Mouse (Mus musculus) kidney, postnatal 14 days (tissue): Measurements from ENCODE around the gene Tmem30c.

Experiments used
- DNase-seq: peaks from one replicate; pipeline ENCODE4 v3.0.0; 2022; ENCODE audit warnings: mixed read lengths

Tmem30c gene

GRCm38 (mm10) chr16:57292765-57293164 lies at the start of gene Tmem30c:
Tmem30c (minus strand) TSS chr16:57292865.
- DNase-seq = no peak

- no peak for DNase-seq
These were observed 47.9 kb upstream of the Tmem30c start for GRCm38 (mm10) chr16:57340613-57340898.

GRCm38 (mm10) chr16:57339765-57340612 lies 47.3 kb upstream of the Tmem30c start:
- DNase-seq = no peak

DNA sequence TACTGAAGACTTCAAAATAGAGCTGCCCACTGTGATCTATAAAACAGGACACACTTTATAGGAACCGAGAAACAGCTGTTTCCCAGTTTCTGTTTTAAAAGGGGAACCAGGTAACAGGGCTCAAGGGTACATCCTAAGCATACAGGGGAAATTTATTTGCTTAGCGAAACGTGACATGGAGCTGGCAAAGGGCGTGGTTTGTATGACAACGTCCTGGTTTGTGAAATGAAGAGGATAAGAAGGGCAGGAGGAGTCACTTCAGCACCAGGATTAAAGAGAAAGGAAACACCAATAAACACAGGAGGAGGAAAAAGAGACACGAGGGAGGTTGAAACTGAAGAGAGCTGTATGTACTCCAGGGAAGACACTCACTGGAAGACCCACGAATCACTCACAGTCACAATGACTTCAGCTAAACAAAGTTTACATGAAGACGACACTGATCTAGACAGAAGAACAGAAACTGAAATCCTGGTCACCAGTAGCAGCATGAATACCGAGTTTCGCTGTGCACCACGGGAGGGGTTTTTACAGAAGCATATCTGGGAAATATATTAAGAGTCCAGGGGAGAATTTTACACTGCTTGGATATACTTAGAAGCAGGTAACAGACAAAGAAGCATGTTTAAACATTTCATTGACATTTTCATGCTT lies 44.2 kb upstream of the Tmem30c start:
- no peak for DNase-seq

DNA sequence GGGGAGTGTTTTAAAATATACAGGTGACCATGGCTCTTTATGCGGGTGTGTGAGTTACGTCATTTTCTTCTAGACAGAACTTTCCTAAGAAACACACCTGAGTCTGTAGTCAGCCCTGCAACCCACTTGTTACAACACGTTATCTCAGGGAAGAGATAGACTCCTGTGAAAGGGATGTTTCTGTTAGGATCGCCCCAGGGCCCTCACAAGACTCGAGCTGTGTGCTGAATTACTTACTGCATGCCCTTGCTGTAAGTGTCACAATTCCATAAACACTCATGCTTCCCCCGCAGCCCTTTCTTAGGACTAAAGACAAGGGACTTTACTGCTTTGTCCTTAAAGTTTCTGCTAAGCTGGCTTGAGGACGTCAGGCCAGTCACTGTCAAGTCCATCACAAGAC lies 39.6 kb upstream of the Tmem30c start:
- DNase-seq = no peak

DNA sequence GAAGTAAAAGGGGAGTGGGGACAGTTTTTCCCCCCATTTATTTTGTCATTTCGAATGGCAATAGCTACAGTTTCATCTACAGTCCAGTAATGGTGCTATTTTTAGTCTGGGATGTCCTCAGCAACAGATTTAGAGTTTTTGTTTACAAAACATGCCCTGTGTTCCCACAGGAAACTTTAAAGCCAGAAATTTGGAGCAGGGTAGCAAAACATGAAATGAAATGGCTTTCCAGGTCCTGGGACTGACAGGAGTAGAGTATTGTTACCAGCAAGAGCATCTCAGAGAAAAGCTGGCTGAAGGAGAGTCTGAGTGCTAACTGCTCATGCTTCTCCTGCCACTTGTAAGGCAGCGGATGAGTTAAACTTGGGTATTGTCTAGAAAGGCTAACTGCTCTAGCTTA lies 37.4 kb upstream of the Tmem30c start:
- no peak for DNase-seq

- no peak for DNase-seq
These were observed 36.4 kb upstream of the Tmem30c start for GRCm38 (mm10) chr16:57329028-57329427.

- DNase-seq = peak; percentile 60
These were observed 34.3 kb upstream of the Tmem30c start for GRCm38 (mm10) chr16:57326996-57327395.

DNA sequence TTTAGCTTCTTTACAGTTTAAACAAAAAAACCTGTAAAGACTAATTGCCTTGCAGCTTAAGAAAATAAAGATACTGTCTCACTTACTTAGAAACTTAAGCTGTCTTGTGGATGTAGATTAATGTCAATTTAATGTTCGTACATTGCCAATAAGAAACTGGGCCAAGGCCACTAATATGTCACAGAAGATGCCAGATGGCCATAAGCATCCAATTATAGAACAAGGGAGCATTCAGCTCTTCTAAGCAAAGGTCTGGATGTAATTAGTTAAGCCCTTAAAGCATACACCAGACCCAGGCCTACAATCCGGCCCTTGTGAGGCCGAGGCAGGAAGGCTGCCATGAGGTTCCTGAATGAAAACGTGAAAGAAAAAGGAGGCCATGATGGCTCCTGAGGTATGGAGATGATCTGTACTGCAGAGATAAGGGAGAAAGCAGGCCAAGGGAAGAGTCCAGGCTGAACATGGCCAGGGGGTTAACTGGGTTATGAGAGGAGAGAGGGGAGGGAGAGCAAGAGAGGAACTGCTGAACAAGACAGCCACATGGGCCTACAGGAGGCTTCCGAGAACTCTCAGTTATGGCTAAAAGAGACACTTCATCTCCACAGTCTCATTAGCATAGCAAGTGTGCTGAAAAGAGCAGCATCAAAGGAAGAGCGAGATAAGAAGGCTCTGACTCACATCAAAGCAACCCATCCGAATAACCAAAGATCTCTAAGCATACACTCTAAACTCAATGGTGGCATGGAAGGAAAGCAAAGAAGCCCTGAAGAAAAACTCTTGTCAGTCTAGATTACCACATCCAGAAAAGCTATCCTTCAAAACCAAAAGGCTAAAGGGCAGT lies 26.8 kb upstream of the Tmem30c start:
- no peak for DNase-seq

- no peak for DNase-seq
These were observed 26.0 kb upstream of the Tmem30c start for GRCm38 (mm10) chr16:57318637-57319125.

DNA sequence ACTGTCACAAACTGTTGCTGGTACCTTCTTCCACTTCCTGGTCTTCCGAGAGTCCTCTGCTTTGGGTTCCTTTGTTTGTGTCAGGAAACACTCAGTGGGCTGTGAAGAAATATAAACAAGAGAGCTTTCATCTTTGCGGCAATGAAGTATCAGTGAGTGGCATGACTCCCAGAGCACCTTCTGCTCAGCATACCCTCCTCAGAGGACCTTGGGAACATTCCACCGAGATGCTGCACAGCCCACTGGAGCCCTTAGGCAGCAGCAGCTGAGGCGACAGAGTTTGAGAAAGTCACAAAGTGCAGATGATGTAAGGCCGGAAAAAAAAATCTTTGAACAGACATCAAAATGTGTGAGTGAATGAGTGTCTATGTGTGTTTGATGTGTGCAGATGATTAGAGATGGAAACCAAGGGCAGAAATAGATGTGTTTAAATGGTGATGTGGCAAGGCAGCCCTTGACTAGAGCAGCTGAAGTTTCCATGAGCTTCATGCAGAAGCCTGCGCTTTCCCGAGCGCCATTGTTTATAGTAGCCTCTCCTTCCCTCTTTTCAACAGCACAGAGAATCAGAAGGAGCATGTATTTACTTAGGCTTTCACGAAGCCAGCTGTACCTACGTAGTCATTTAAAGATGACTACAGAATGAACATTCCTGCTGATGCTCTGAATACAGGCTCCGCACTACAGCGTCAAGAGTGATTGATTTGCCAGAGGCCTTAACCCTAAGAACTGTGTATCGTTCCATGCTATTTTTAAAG lies 25.4 kb upstream of the Tmem30c start:
- peak; percentile 55 for DNase-seq

DNA sequence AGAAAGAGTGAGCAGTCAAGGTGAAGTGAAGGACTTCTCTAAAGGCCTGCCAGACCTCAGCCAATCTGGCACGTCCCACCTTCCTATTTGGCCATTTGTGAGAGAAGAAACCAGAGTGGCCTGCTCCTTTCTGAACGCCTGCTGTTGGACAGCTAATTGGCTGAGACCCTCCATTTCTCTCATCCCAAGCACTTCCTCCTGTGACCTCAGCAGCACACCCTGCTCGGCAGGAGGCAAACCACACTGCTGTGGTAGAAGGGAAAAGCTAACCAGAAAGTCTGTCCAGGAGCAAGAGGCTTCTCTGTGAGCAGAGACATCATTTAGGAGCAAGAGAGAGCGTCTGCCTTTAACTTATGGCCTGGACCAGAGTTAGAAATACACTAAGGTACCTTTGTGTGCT lies 24.5 kb upstream of the Tmem30c start:
- DNase-seq = no peak

DNA sequence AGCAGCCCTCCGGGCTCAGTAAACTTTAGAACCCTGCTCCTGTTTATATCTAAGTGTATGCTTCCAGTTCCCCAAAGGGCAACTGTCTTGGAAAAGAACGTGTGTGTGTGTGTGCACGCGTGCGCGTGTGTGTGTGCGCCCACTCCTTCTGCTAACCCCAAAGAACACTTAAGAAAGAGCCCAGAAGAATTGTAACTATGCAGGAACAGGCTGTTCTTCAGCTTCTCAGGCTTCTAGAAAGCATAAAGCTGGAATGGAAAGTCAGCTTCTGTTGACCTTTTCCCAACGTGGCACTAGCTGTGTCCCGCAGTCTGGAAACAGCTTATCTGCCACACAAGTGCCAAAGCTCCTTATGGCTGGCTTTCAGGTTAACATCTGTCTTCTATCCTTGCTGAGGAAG lies 22.4 kb upstream of the Tmem30c start:
- DNase-seq = no peak

- DNase-seq = no peak
These were observed 21.6 kb upstream of the Tmem30c start for GRCm38 (mm10) chr16:57314236-57314635.

DNA sequence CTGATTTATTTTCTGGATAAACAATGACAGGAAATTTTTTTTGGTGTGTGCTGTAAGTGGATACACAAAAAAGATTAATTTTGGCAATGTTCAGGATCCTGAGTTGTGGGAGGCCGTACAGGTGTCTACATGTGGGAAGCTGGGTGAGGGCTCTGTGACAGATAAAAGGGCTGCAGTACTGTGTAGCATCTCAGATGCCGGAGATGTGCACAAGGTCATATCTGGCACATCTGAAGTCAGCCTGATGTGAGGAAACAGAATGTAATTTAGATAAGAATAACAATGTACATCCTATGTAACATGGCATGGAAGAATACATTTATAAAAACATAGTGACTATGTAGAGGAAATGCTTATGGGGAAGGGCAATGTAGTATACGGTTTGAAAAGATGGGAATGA lies 20.8 kb upstream of the Tmem30c start:
- peak; percentile 33 for DNase-seq

DNA sequence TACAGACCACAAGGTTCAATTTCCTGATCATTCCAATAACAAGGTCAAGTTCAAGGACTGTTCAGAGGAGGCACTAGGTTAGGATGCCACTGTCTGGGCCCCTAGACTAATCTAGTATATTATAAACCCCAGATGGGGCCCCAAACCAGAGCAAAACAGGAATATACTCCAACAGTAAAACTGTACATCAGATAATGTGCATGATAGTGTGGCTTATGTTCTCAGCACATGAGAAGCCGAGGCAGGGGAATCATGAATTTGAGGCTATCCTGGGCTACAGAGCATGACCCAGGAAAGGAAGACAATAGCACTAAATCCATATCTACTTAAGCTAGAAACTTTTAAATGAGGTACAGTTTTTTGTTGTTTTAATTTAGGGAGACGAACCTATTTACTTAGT lies 19.5 kb upstream of the Tmem30c start:
- no peak for DNase-seq

DNA sequence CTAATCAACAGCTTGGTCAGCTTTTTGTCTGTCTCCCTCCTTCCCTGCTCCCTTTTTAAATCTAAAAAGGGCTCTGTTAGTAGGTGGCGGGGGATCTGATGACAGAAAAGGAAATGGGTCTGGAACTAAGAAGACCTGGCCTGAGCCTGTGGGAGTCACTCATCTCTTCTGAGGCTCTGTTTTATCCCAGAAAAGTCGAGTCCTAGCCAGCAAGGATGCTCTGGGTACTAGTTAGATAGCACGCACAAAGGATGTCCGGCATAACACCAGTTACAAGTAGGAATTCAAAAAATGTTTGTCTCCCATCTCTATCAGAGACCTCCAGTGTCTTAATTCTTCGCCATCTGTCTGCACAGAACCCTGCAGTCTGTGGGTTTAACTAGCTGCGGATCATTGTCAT lies 12.8 kb upstream of the Tmem30c start:
- DNase-seq = no peak

GRCm38 (mm10) chr16:57303716-57304115 lies 11.1 kb upstream of the Tmem30c start:
- DNase-seq = no peak

- no peak for DNase-seq
These were observed 10.4 kb upstream of the Tmem30c start for GRCm38 (mm10) chr16:57302792-57303698.

DNA sequence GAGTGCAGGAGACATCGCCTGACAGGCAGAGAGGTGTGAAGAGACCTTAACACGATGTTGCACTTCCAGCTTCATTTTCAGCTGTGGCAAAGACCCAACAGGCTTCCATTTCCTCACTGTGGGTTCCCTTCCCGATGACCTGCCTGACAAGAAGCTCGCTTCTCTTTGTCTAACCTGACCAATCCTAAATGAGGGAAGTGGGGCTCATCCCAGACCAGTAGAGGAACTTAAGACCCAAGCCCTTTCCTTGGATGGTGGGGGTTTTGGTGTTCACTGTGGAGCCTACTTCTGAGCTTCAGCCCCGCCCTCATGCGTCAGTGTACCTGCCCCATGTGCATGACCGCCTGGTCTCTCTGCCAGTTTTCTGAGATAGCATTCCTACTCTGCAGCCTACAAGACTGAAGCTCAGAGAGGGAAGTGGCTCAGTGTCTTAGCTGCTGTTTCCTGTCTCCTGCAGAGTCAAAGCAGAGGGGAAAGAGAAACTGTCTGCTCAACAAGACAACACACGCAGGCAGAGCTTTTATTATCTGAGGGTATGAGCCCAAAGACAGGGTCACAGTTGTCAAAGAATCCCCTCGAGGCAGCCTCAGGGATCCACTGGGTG lies 8.9 kb upstream of the Tmem30c start:
- DNase-seq = peak; percentile 30
